Mouse (Mus musculus) heart, postnatal 25 days (tissue): ENCODE measurements around the gene Zfp987. TPM values are rescaled to one million over a fixed set of nuclear protein-coding genes. Genes with fewer than 3 reads are reported as not detected.
"Not testable (repeated sequence)": the region's sequence is repeated elsewhere in the genome, so short reads cannot be mapped to it uniquely, and the experiment has no call there.

ENCODE experiments used
- DNase-seq: peaks from one replicate; pipeline ENCODE4 v3.0.0; 2022; ENCODE audit warnings: low spot score
- intact Hi-C: fragments of 180-260 bp; cut with DNase I; formaldehyde crosslinking; loops from one replicate; pipeline ENCODE4 v1.15.1; 2025
- total RNA-seq, 2 experiments: library from RNA; stranded (reverse); gene quantifications; 2 replicates each; pipeline ENCODE4 v1.2.3; 2021

Zfp987 gene
- total RNA-seq, 2 experiments from 2014 or later, result not detected

- intact Hi-C loops, DNase-seq: not testable (repeated sequence)
These were observed 71.7 kb downstream of the Zfp987 start for GRCm38 (mm10) chr4:146168730-146169215.

- DNase-seq, intact Hi-C loops: not testable (repeated sequence)
These were observed 76.5 kb downstream of the Zfp987 start for GRCm38 (mm10) chr4:146173378-146174226.

Other genes starting within 250 kb of the Zfp987 start
- not detected for gene Zfp986, start 228.5 kb upstream of the Zfp987 start, total RNA-seq
- gene Zfp600, start 59.5 kb downstream of the Zfp987 start, total RNA-seq, result under 1 TPM in 1 of 2 experiments, not detected in 1; 0.42 TPM